Mouse (Mus musculus) heart, adult 2 months (tissue): ENCODE measurements around the gene Gm10803. TPM values are rescaled to one million over a fixed set of nuclear protein-coding genes. Genes with fewer than 3 reads are reported as not detected.

Experiments
- DNase-seq, 2 experiments: peaks; one replicate each; pipeline ENCODE4 v3.0.0; 2021
- H3K27ac ChIP-seq: fragments of 200-600 bp; 2 replicates; pipeline ENCODE4 v1.8.1; 2022
- H3K27me3 ChIP-seq: fragments of 200-500 bp; 2 replicates; pipeline ENCODE4 v1.6.1; 2012; ENCODE audit warnings: mild to moderate bottlenecking, low read length, inconsistent platforms, mixed read lengths; ENCODE audit not compliant: control insufficient read depth, insufficient read depth
- H3K36me3 ChIP-seq: fragments of 200-500 bp; 2 replicates; pipeline ENCODE4 v1.6.1; 2012; ENCODE audit warnings: low read length, inconsistent platforms; ENCODE audit not compliant: control insufficient read depth, insufficient read depth
- H3K4me1 ChIP-seq: fragments of 200-500 bp; 2 replicates; pipeline ENCODE4 v1.6.1; 2011; ENCODE audit warnings: low read length; ENCODE audit not compliant: control insufficient read depth, insufficient read depth
- H3K4me3 ChIP-seq: fragments of 200-600 bp; 2 replicates; pipeline ENCODE4 v1.8.1; 2022
- H3K79me2 ChIP-seq: fragments of 200-500 bp; replicated peaks from 2 replicates; pipeline ENCODE4 v1.6.1; 2012; ENCODE audit warnings: mild to moderate bottlenecking, inconsistent platforms, low read length, moderate library complexity, mixed read lengths; ENCODE audit not compliant: control insufficient read depth, insufficient read depth
- H3K9ac ChIP-seq: fragments of 200-500 bp; 2 replicates; pipeline ENCODE4 v1.6.1; 2012; ENCODE audit warnings: low read depth, mild to moderate bottlenecking, control low read depth, inconsistent platforms, low read length, mixed read lengths
- CTCF ChIP-seq: fragments of 200-600 bp; IDR thresholded peaks from 2 replicates; pipeline ENCODE4 v1.8.1; 2022; ENCODE audit warnings: antibody characterized with exemption, mild to moderate bottlenecking, moderate library complexity
- EP300 ChIP-seq: fragments of 200-500 bp; IDR thresholded peaks from 2 replicates; pipeline ENCODE4 v1.6.1; 2011; ENCODE audit warnings: low read depth, low read length, control low read depth; ENCODE audit not compliant: insufficient read depth
- POLR2A ChIP-seq: fragments of 200-500 bp; IDR thresholded peaks from 2 replicates; pipeline ENCODE4 v1.6.1; 2011; ENCODE audit warnings: mild to moderate bottlenecking, low read depth, low read length, control low read depth; ENCODE audit not compliant: insufficient read depth
- WGBS: fragments of 180-500 bp; shearing (Covaris S2); methylation state at CpG from one replicate; pipeline ENCODE4 v1.1.7; 2018; 5-methylcytosine and 5-hydroxymethylcytosine counted together
- intact Hi-C: fragments of 180-260 bp; cut with DNase I; formaldehyde crosslinking; loops from one replicate; pipeline ENCODE4 v1.15.1; 2025
- polyA plus RNA-seq: library from polyadenylated mRNA; depleted of rRNA; stranded (reverse); fragments of >200 nt; gene quantifications from 2 replicates; pipeline ENCODE4 v1.2.3, GENCODE M21; 2012
- total RNA-seq, 2 experiments: library from RNA; stranded (reverse); gene quantifications; 2 replicates each; pipeline ENCODE4 v1.2.3; 2021

Gm10803 gene
- total and polyA plus RNA-seq, 3 experiments: not detected

DNA sequence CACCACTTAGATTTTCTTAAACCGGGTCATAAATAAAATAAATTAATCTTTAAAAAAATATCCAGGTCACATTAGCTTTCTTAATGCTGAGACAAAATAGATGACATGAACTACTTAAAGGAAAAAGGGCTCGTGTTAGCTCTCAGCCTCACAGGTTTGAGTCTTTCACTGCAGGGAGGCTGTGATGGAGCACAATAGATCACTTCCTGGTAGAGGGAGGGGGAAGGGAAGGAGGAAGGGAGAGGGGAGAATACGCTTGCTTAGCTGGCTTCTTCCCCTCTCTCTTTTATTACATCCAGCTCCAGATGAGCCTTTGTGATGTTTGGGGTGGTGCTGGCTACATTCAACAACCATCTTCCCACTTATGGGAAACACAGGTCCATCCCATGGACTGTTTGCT lies 20.9 kb downstream of the Gm10803 start:
- H3K27me3 ChIP-seq: no peaks in the 10 kb centered on the region
- no peak overlapping the region for H3K4me3 ChIP-seq
- H3K9ac ChIP-seq: no peak overlapping the region
- intact Hi-C loops: no loop called here
- no peak overlapping the region for H3K27ac ChIP-seq
- TF ChIP-seq POLR2A: no peak
- no peak for TF ChIP-seq EP300
- TF ChIP-seq CTCF: no peak
- no peaks in the 10 kb centered on the region for H3K36me3 ChIP-seq
- no peaks in the 10 kb centered on the region for H3K79me2 ChIP-seq
- WGBS: 51% methylated on average over 3 of the region's 3 CpGs
- no peaks in the 10 kb centered on the region for H3K4me1 ChIP-seq
- no peak for DNase-seq

DNA sequence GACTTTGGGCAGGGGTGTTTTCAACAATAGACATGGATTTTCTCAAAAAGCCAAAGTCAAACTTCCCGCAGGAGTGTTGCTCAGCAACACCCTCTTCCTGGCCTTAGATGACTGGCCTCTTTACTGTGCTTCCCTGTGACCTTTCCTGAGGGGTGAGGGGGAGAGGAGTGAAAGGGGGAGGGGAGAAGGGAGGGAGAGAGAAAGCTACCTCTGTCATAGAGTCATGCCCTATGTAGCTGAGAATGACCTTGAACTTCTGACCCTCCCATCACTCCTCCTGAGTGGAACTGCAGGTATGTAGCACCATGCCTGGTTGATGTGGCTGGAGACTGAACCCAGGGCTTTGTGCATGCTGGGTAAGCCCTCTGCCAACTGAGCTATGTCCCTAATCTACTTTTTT lies 25.5 kb downstream of the Gm10803 start:
- 69% methylated on average over 1 of the region's 1 CpGs for WGBS

GRCm38 (mm10) chr2:93587446-93587845 lies 27.1 kb downstream of the Gm10803 start:
- H3K4me1 ChIP-seq: no peaks in the 10 kb centered on the region
- TF ChIP-seq POLR2A: no peak
- TF ChIP-seq EP300: no peak
- no peak for TF ChIP-seq CTCF
- H3K79me2 ChIP-seq: no peaks in the 10 kb centered on the region
- DNase-seq: no peak
- H3K27ac ChIP-seq: no peak overlapping the region
- H3K27me3 ChIP-seq: no peaks in the 10 kb centered on the region
- WGBS: 71% methylated on average over 6 of the region's 6 CpGs
- no peak overlapping the region for H3K4me3 ChIP-seq
- H3K9ac ChIP-seq: no peak overlapping the region
- no peaks in the 10 kb centered on the region for H3K36me3 ChIP-seq
- intact Hi-C loops: no loop called here

More for the DNA sequence above, 25.5 kb downstream of the Gm10803 start:
- intact Hi-C loops: no loop called here
- no peak for DNase-seq
- no peak overlapping the region for H3K27ac ChIP-seq
- no peaks in the 10 kb centered on the region for H3K79me2 ChIP-seq
- H3K27me3 ChIP-seq: no peaks in the 10 kb centered on the region
- H3K36me3 ChIP-seq: no peaks in the 10 kb centered on the region
- no peak overlapping the region for H3K4me3 ChIP-seq
- no peaks in the 10 kb centered on the region for H3K4me1 ChIP-seq
- no peak overlapping the region for H3K9ac ChIP-seq
- no peak for TF ChIP-seq POLR2A
- TF ChIP-seq EP300: no peak
- TF ChIP-seq CTCF: no peak

GRCm38 (mm10) chr2:93589875-93590274 lies 29.5 kb downstream of the Gm10803 start:
- 44% methylated on average over 4 of the region's 4 CpGs for WGBS
- TF ChIP-seq EP300 (no peak), POLR2A (no peak), CTCF (no peak)
- Histone ChIP-seq H3K79me2 (no peaks in the 10 kb centered on the region), H3K4me3 (no peak overlapping the region), H3K36me3 (no peaks in the 10 kb centered on the region), H3K27ac (no peak overlapping the region), H3K4me1 (no peaks in the 10 kb centered on the region), H3K9ac (no peak overlapping the region), H3K27me3 (no peaks in the 10 kb centered on the region)
- DNase-seq: no peak
- intact Hi-C loops: no loop called here

- Histone ChIP-seq H3K27ac (no peak overlapping the region), H3K9ac (no peak overlapping the region), H3K79me2 (no peaks in the 10 kb centered on the region), H3K27me3 (no peaks in the 10 kb centered on the region), H3K4me3 (no peak overlapping the region), H3K4me1 (no peaks in the 10 kb centered on the region), H3K36me3 (no peaks in the 10 kb centered on the region)
- TF ChIP-seq CTCF (no peak), POLR2A (no peak), EP300 (no peak)
- no peak for DNase-seq
- intact Hi-C loops: no loop called here
- 66% methylated on average over 2 of the region's 2 CpGs for WGBS
These were observed 31.3 kb downstream of the Gm10803 start for GRCm38 (mm10) chr2:93591706-93592105.

DNA sequence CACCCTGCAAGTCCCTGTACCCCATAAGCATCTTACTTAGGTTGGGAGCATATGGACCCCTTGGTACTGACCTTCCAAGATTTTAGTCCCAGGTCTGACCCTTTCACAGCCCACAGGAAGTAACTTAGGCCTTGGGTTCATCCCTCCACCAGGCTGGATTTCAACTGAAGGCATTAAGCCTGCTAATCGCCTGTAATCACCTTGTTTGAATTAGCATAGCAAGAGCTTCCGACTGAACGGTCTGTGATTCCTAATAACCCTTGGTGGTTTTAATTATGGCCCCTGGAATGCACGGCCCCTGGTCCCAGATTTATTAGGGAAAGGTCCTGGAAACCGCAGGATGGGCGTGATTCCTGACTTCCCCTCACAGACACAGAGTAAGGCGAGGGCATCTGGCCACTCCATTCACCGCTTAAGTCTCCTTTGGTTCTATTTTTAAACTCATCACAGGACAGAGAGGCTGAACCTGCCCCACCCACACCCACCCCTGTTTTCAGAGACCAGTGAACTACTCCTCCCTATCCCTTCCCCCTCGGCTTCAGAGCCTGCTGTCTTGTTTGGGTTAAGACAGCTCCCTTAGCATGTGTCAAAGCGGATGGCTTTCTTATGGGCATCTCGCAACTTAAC lies 31.9 kb downstream of the Gm10803 start:
- intact Hi-C loops: no loop called here

More for the DNA sequence above, 31.9 kb downstream of the Gm10803 start:
- Histone ChIP-seq H3K79me2 (no peaks in the 10 kb centered on the region), H3K4me1 (no peaks in the 10 kb centered on the region), H3K9ac (no peak overlapping the region), H3K27ac (no peak overlapping the region), H3K36me3 (no peaks in the 10 kb centered on the region), H3K4me3 (no peak overlapping the region), H3K27me3 (no peaks in the 10 kb centered on the region)
- WGBS: 40% methylated on average over 11 of the region's 11 CpGs
- no peak for DNase-seq
- TF ChIP-seq EP300 (no peak), POLR2A (no peak), CTCF (no peak)
